Mouse (Mus musculus) heart, postnatal 0 days (tissue): ENCODE measurements at regions not wholly inside any gene's neighbourhood (a gene's known extent, or its start where the extent isn't known, plus 50 kb on each side); places are given as distances from the start of the nearest gene placed in this dataset.

Experiments used
- ATAC-seq: fragments of 200-750 bp; cut with Nextera tagmentation; 2 replicates; pipeline ENCODE4 v1.8.0; 2017; ENCODE audit warnings: low read depth, moderate number of reproducible peaks, moderate library complexity; ENCODE audit not compliant: insufficient read depth
- DNase-seq: peaks from one replicate; pipeline ENCODE4 v3.0.0-alpha.2; 2016; ENCODE audit warnings: low spot score
- H3K27ac ChIP-seq: fragments of 300-500 bp; sonication (generic); 2 replicates; pipeline ENCODE4 v1.5.1; 2014; ENCODE audit warnings: low read depth, mild to moderate bottlenecking
- H3K27me3 ChIP-seq: fragments of 300-500 bp; sonication (generic); 2 replicates; pipeline ENCODE4 v1.6.1; 2014; ENCODE audit warnings: low read length, mixed read lengths; ENCODE audit not compliant: control insufficient read depth, insufficient read depth
- H3K36me3 ChIP-seq: fragments of 300-500 bp; sonication (generic); replicated peaks from 2 replicates; pipeline ENCODE4 v1.6.1; 2014; ENCODE audit warnings: low read length, mixed read lengths; ENCODE audit not compliant: control insufficient read depth, insufficient read depth
- H3K4me1 ChIP-seq: fragments of 300-500 bp; sonication (generic); 2 replicates; pipeline ENCODE4 v1.6.1; 2014; ENCODE audit warnings: antibody characterized with exemption; ENCODE audit not compliant: control insufficient read depth, insufficient read depth
- H3K4me2 ChIP-seq: fragments of 300-500 bp; sonication (generic); 2 replicates; pipeline ENCODE4 v1.6.1; 2014; ENCODE audit warnings: low read depth, mild to moderate bottlenecking, low read length, moderate library complexity
- H3K4me3 ChIP-seq: fragments of 300-500 bp; sonication (generic); 2 replicates; pipeline ENCODE4 v1.5.1; 2014; ENCODE audit warnings: low read depth, low read length
- H3K9ac ChIP-seq: fragments of 300-500 bp; sonication (generic); replicated peaks from 2 replicates; pipeline ENCODE4 v1.6.1; 2014; ENCODE audit warnings: low read depth, low read length, mixed read lengths
- H3K9me3 ChIP-seq: fragments of 300-500 bp; sonication (generic); replicated peaks from 2 replicates; pipeline ENCODE4 v1.6.1; 2016; ENCODE audit warnings: low read length; ENCODE audit not compliant: control insufficient read depth
- CTCF ChIP-seq: IDR thresholded peaks from 2 replicates; pipeline ENCODE4 v1.5.1; 2016; ENCODE audit warnings: antibody characterized with exemption, control low read depth, low read depth
- EP300 ChIP-seq: IDR thresholded peaks from 2 replicates; pipeline ENCODE4 v1.6.1; 2016; ENCODE audit warnings: antibody characterized with exemption, low read depth
- WGBS: fragments of 180-500 bp; shearing (Covaris S2); extraction: QIAGEN DNeasy Blood & Tissue Kit; methylation state at CpG from one replicate; pipeline ENCODE4 v1.1.7; 2014; 5-methylcytosine and 5-hydroxymethylcytosine counted together

GRCm38 (mm10) chr1:60621770-60622169, 54.9 kb upstream of the Raph1 start:
- H3K4me2 ChIP-seq: no peak overlapping the region
- H3K27ac ChIP-seq: no peak overlapping the region
- H3K36me3 ChIP-seq: no peaks in the 10 kb centered on the region
- H3K27me3 ChIP-seq: no peaks in the 10 kb centered on the region
- H3K4me3 ChIP-seq: no peak overlapping the region
- no peak for ATAC-seq
- 82% methylated on average over 3 of the region's 3 CpGs for WGBS
- TF ChIP-seq EP300: no peak
- no peak for TF ChIP-seq CTCF
- no peak for DNase-seq
- no peaks in the 10 kb centered on the region for H3K9me3 ChIP-seq
- no peak overlapping the region for H3K9ac ChIP-seq
- H3K4me1 ChIP-seq: peaks cover 10% of the 10 kb centered on the region; the same call in 1 of the 2 replicates

DNA sequence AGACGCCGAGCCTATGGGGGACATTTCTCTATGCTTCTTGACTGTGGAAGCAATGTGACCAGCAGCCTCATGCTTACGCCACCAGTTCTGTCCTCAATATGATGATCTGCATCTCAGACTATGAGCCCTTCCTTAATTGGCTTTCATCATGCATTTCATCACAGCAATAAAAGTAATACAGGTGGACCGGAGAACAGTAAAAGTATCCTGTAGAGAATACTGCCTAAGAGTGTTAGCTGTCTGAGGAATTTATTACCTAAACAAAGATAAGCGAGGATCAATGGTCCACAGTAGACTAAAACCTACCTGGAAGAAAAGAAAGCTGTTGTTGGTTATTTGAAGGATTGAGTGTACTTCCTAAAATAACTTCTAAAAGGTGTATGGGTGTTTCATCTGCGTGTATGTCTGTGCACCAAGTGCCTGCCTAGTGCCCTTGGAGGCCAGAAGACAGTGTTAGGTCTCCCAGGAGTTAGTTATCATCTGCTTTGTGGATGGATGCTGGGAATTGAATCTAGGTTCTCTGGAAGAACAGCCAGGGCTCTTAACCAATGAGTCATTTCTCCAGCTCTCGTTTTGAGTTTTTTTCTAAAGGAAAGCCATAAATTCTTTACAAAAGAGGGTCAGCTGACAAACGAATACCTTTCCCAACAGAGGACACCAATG, 54.3 kb upstream of the Raph1 start:
- Histone ChIP-seq H3K9ac (no peak overlapping the region), H3K4me1 (peaks cover 10% of the 10 kb centered on the region; the same call in 1 of the 2 replicates), H3K36me3 (no peaks in the 10 kb centered on the region), H3K9me3 (no peaks in the 10 kb centered on the region), H3K27ac (no peak overlapping the region), H3K4me3 (no peak overlapping the region), H3K4me2 (no peak overlapping the region), H3K27me3 (no peaks in the 10 kb centered on the region)
- no peak for DNase-seq
- TF ChIP-seq EP300 (no peak), CTCF (no peak)
- WGBS: 84% methylated on average over 8 of the region's 8 CpGs
- ATAC-seq: no peak

DNA sequence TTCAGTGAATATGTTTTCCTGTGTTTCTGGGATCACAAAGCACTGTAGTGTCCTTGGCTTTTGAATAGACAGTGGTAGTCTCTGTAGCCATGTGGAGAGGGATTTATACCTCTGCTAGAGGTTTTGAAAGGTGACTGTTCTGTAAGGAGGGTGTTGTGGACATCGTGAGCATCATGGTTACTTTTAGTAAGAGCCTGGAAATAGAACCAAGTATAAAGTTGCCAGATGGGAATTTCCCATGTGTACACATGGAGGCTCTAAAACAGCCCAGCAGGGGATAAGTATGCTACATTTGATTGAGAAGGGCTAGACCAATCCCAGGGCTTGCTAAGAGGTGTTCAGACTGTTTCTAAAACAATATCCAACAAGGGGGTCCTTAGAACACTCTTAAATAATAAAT, 51.5 kb upstream of the Raph1 start:
- ATAC-seq: no peak
- Histone ChIP-seq H3K27me3 (no peaks in the 10 kb centered on the region), H3K9me3 (no peaks in the 10 kb centered on the region), H3K27ac (no peak overlapping the region), H3K9ac (no peak overlapping the region), H3K4me3 (no peak overlapping the region), H3K36me3 (no peaks in the 10 kb centered on the region), H3K4me2 (no peak overlapping the region), H3K4me1 (peaks cover 21% of the 10 kb centered on the region)
- 68% methylated on average over 1 of the region's 1 CpGs for whole genome bisulfite sequencing
- no peak for DNase-seq
- TF ChIP-seq CTCF (0 out of 2 replicates have a peak, but pooled peaks have one; percentile 2), EP300 (no peak)

DNA sequence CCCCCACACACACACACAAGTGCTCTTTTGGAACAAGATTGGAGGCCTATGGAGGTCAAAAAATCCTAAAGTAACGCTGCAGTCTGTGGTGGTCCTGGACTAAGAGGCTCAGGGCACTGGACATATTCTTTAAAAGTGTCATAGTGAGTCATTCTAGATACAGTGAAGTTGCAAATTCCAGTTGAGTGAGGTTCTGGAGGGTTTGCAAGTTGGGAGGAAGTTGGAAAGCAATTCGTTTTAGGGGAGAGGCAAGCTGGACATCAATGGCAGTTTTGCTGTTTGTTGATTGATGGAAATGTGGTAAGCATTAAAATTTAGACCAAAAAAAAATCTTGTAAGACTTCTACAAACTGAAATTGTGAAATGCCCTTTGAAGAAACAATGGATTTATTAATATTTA, 50.0 kb upstream of the Raph1 start:
- ATAC-seq: no peak

More for the DNA sequence above, 50.0 kb upstream of the Raph1 start:
- Histone ChIP-seq H3K36me3 (no peaks in the 10 kb centered on the region), H3K4me2 (no peak overlapping the region), H3K9me3 (no peaks in the 10 kb centered on the region), H3K4me3 (no peak overlapping the region), H3K4me1 (peaks cover 27% of the 10 kb centered on the region), H3K27ac (no peak overlapping the region), H3K27me3 (no peaks in the 10 kb centered on the region), H3K9ac (no peak overlapping the region)
- no peak for DNase-seq
- no peak for TF ChIP-seq CTCF
- TF ChIP-seq EP300: no peak
- 71% methylated on average over 2 of the region's 2 CpGs for WGBS
